Mouse (Mus musculus) mesoderm, embryonic 11.5 days (tissue): ENCODE data around the gene Zscan20.
"Not testable (repeated sequence)": the region's sequence is repeated elsewhere in the genome, so short reads cannot be mapped to it uniquely, and the experiment has no call there.

Source experiments
- DNase-seq: peaks from one replicate; pipeline ENCODE4 v3.0.0-alpha.2; 2012; ENCODE audit warnings: low read depth, low spot score

Zscan20 gene

DNA sequence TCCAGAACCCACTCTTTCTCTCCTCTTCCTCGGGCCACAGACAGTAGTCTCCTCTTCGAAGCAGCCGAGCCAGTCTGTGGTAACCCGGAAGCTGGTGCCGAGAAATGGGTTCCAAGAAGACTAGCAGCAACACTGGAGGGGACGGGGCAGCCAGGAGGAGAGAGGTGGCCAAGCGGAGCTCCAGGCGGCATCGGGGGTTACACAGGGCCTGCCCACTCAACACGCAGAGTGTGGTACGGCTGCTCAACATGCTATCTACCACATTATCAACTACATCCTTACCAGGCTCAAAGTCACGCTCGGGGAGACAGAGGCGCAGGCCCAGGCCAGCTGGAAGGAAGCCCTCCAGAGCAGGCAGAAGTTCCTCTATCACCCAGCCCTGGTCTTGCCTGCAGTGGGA is 5.9 kb upstream of the Zscan20 start:
- DNase-seq = no peak

DNA sequence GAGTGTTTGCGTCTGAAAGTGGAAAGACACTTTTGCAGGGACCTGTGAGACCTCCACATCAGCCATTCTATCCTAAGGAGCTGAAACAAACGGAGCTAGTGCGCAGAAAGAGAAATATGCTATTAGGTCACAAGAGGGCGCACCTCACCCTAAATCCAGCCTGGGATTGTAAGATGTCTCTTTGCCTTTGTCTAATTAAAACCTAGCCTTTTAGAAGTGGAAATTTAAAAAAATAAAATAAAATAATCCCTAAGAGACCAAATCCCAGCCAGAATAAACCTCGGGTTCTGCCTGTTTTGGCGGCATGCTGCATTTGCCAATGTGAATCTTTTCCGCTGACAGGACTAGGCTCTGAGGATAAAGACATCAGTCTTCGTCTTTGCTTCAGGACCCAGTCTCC is 3.4 kb upstream of the Zscan20 start:
- DNase-seq = peak; percentile 78

DNA sequence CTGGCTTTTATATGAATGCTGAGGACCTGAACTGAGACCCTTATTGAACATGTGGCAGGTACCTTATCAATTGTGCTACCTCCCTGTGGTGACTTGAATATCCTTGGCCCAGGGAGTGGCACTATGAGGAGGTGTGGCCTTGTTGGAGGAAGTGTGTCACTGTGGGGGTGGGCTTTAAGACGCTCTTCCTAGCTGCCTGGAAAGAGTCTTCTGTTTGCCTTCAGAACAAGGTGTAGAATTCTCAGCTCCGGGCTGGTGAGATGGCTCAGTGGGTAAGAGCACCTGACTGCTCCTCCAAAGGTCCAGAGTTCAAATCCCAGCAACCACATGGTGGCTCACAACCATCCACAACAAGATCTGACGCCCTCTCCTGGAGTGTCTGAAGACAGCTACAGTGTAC is 1.8 kb upstream of the Zscan20 start:
- not testable (repeated sequence) for DNase-seq

DNA sequence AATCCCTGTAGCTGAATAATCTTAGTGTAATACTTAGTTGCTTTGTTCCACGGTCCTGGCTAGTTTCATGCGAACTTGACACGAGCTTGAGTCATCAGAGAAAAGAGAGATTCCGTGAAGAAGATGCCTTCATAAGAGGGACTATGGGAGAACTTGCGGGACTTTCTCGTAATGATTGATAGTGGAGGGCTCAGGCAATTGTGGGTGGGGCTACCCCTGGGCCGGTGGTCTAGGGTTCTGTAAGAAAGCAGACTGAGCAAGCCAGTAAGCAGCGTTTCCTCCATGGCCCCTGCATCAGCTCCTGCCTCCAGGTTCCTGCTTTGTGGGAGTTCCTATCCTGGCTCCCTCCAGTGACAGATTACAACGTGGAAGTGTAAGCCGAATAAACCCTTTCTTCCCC is 808 bp upstream of the Zscan20 start:
- DNase-seq = no peak

DNA sequence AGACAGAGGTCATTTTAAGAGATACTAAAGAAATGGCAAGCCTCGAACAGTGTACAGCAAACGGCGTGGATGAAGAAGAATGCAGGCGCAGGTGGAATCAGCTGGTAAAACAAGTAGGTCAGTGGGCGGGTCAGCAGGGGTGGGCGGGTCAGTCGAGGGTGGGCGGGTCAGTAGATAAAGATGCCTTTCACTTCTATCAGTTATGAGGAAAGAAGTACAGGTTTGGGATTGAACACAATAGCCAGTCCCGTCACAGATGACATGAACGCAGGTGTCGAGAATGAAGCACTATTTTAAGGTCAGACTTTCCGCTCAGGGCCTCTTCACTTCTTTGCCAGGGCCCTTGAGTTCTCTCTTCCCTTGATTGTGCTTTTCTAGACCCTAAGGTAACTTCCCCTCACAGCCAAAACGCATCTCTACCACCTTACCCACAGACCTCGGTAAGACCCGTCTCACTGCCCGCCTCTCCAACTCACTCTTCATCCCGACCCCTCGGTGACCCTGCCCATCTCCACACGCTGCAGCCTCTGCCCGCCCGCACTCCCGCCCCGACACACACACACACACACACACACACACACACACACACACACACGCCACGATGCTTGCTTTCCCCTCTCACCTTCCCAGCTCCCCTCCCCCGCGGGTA is 498 bp downstream of the Zscan20 start:
- peak; percentile 23 for DNase-seq

DNA sequence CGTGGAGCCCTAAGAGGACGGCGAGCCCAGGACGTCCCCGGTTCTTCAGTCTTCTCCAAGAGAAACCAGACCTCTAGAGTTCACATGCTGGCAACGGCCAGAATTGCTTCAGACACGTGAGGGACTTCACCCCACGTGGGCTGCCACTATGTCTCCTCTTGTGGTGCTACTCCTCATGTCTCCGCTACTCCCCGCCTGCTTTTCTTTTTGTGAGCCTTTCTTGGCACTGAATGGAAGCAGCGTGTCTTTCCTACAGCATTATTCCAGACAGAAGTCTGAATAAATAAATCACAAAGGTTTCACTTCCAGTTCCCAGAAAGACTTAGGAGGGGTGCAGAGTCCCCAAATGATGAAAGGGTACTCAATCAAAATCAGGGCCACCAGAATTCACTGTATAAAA is 2.2 kb downstream of the Zscan20 start:
- no peak for DNase-seq

DNA sequence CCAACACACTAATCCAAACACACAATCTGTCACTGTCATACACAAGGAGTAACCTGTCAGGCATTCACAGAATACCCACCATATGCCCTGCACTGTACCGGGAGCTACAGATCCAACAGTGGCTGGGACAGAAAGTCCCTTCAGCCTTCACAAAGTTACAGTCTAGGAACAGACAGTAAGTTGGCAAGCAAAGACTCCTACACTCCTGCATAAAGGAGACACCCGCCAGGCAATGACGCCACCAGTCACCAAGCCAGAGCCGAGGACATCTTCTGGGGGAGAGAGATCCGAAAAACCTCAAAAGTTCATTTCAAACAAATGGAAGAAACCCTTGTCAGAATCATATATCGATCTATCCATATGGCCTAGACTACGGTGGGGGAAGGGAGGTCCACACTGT is 3.3 kb downstream of the Zscan20 start:
- no peak for DNase-seq

DNA sequence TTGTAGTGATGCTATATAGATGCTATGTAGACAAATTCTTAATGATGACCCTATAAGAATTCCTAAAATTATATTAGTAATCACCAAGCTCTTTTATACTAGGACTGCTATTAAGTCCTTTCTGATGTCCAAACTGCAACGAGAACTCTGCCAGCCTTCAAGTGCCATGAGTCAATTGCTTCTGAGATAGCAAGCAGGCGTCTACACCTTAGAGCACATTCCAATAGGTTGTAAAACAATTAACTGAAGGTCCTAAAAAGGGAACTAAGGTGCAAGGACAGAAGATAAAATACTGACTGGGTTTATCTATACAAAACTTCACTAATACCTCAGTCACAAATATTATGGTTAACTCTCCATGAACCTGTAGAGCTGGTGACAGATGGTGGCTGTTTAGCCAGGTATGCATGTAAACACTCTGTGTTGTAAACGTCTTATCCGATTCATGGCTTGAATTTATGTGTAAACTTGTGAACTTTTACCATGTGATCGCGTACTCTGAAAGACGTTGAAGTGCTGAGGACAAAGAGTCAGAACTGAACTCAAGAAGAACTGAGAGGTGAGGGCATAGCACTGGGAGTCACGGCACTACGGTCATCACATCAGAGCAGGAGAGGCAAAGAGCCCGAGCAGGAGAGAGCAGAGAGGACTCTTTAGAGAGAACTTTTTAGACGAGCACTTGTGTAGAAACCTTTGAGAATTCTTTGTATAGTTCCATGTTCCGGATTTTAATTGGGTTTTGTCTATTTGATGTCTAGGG is 11.9 kb downstream of the Zscan20 start:
- no peak for DNase-seq

DNA sequence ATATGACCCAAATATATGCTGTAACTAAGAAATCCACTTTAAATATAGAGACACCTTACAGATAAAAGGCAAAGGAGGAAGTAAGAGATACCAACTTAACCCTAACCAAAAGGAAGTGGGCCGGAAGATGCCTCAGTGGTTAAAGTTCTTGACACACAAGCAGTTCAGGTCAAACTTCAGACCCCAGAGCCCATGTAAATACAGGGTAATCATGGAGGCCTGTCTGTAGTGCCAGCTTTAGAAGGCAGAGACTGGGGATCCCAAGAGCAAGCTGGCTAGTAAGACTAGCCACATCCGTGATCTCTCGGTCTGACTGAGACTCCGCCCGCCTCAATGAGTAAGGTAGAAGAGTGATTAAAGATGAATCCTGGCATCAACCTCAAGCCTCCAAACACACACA is 15.8 kb downstream of the Zscan20 start:
- no peak for DNase-seq

DNA sequence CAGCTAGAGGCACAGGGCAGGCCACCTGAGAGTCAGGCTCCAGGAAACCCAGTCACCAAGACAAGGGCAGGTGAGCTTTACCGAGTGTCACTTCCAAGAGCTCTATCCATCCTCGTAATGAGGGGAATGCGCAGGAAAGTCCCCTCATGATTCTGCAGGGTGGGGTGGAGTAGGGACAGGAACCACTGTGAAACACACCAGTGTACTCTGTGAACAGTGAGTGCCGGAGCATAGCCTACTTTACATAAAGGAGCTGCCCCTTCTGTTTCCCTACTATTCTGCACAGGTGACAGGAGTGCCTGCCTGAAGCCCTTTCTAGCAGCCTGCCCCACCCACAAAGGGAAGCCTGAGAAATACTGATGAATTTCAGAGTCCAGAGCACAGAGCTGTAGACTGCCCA is 16.6 kb downstream of the Zscan20 start:
- no peak for DNase-seq

DNA sequence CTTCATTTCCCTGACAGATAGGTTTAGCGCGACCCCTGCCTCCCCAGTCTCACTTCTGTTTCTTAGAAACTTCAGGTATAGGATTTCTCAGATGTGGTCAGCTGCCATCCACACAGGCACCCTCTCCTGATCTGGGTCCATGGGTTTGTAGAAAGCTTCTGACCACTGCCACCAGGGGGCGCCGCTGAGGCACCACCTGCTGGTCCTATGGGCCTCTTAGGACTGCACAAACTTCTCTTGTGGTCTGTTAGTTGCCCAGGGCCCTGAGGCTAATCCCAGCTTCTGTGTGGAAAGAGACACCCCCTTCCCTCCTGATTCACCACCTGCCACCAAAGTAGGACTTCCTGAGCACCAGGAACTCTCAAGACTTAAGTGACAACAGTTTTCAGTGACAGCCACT is 30.7 kb downstream of the Zscan20 start:
- DNase-seq = no peak

DNA sequence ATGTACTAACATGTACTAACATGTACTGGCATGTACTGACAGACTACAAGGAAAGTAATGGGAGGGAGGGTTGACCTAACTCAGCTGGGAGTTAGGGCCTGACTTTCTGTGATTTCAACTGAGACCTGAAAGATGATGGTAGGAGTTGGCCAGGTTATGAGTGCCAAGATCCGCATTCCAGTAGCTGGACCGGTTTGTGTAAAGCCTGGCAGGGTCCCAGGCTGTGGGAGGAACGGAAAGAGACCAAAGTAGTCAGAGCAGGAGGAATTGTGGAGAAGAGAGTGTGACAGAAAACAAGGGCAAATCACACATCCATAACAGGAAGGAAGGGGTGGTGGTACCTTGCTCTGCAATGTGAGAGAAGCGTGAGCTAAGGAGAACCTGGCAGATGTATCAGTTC is 34.1 kb downstream of the Zscan20 start:
- DNase-seq = no peak

DNA sequence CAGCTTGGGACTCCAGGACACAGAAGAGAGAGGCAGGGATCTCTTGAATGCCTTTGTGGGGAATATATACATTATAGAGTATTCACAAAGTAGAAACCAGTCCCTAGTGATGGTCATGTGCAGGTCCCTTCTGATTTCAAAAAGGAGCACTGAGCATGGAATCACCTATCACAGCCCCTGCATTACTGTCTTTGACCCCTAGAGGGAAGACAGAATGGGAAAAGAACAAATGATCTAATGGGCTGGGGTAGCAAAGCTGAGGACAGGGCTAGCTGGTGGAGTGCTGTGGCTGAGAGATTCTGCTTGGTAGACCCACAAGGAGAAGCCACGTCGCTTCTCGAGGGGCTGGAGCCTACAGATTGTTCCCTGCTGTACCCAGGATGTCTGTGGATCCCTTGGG is 49.6 kb downstream of the Zscan20 start:
- no peak for DNase-seq

DNA sequence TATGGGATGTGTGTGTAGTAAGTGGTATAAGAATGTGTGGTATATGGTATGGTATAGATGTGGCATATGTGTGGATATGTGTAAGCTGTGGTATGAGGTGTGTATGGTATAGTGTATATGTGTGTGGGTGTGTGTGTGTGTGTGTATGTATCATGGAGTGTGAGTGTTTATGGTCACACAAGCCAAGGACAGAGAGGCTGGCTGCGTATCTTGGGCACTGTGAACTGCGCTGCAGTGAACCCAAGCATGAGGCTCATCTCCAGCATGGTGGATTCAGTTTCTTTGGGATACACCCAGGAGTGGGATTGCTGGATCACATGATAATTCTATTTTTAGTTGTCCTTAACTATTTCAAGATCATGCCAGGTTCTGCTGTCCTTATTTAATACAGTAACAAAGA is 55.7 kb downstream of the Zscan20 start:
- no peak for DNase-seq

DNA sequence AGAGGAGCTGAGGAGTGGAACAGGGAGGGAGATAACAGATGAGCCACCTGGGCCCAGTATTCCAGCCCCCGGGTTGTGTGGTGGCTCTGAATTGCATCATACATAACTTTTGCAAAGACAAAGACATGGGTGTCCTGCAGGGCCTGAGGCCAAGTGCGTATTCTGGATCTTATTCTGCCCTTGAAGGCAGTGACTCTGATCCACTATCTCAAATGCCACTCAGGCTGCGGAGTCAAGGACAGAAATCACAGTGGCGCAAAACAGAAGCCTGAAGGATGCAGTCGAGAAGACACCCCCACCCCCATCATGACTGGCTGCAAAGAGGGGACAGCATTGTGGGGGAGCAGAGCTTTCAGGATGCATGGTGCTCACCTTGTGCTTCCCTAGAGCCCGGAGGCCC is 59.1 kb downstream of the Zscan20 start:
- DNase-seq = no peak

DNA sequence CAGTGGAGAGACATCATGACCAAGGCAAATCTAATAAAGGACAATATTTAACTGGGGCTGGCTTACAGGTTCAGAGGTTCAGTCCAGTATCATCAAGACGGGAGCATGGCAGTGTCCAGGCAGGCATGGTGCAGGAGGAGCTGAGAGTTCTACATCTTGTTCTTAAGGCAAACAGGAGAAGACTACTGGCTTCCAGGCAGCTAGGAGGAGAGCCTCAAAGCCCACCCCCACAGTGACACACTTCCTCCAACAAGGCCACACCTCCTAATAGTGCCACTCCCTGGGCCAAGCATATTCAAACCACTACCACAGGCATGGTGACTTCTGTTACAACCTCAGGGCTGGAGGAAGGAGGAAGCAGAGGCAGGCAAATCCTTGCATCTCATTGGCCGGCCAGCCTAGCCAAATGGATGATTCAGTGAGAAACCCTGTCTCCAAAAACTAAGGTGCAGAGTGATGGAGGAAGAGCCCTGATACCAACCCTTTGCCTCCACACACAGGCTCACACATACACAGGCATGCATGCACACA is 65.9 kb downstream of the Zscan20 start:
- DNase-seq = not testable (repeated sequence)

DNA sequence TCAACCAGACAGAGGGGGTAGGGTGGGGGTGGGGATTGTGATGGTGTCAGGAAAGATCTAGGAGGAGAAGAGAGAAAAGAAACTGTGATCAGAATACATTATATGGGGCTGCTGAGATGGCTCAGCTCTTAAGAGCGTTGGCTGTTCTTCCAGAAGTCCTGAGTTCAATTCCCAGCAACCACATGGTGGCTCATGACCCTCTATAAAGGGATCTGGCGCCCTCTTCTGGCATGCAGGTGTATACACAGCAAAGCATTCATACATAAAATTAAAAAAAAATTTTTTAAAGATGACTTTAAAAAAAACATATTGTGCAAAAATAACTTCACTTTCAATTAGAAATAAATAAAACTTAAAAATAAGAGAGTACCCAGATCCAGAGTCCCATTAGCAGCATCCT is 66.5 kb downstream of the Zscan20 start:
- DNase-seq = peak; percentile 28
